Mouse (Mus musculus) hindbrain, embryonic 12.5 days (tissue): ENCODE data around the gene Ppm1l. TPM values are rescaled to one million over a fixed set of nuclear protein-coding genes. Genes with fewer than 3 reads are reported as not detected.

Source experiments
- ATAC-seq: fragments of 200-750 bp; cut with Nextera tagmentation; 2 replicates; pipeline ENCODE4 v1.8.0; 2017; ENCODE audit warnings: moderate TSS enrichment; ENCODE audit not compliant: low FRiP score
- H3K27ac ChIP-seq: fragments of 300-500 bp; sonication (generic); 2 replicates; pipeline ENCODE4 v1.5.1; 2016; ENCODE audit warnings: mild to moderate bottlenecking
- H3K27me3 ChIP-seq: fragments of 300-500 bp; sonication (generic); 2 replicates; pipeline ENCODE4 v1.6.1; 2016; ENCODE audit warnings: mild to moderate bottlenecking
- H3K36me3 ChIP-seq: fragments of 300-500 bp; sonication (generic); 2 replicates; pipeline ENCODE4 v1.6.1; 2016; ENCODE audit warnings: mild to moderate bottlenecking
- H3K4me1 ChIP-seq: fragments of 300-500 bp; sonication (generic); 2 replicates; pipeline ENCODE4 v1.6.1; 2016
- H3K4me2 ChIP-seq: fragments of 300-500 bp; sonication (generic); replicated peaks from 2 replicates; pipeline ENCODE4 v1.6.1; 2016; ENCODE audit warnings: mild to moderate bottlenecking
- H3K4me3 ChIP-seq: fragments of 300-500 bp; sonication (generic); 2 replicates; pipeline ENCODE4 v1.5.1; 2016; ENCODE audit warnings: mild to moderate bottlenecking
- H3K9ac ChIP-seq: fragments of 300-500 bp; sonication (generic); 2 replicates; pipeline ENCODE4 v1.6.1; 2016; ENCODE audit warnings: mild to moderate bottlenecking, moderate library complexity
- H3K9me3 ChIP-seq: fragments of 300-500 bp; sonication (generic); replicated peaks from 2 replicates; pipeline ENCODE4 v1.6.1; 2016; ENCODE audit warnings: mild to moderate bottlenecking
- WGBS: fragments of 180-500 bp; shearing (Covaris S2); methylation state at CpG from one replicate; pipeline ENCODE4 v1.1.7; 2016; 5-methylcytosine and 5-hydroxymethylcytosine counted together
- polyA plus RNA-seq: library from polyadenylated mRNA; unstranded; fragments of >200 nt; fragmentation: Nextera tagmentation; extraction: Ambion mirVana; gene quantifications from 2 replicates; pipeline ENCODE4 v1.2.1, GENCODE M21; 2016

Gene Ppm1l
- polyA plus RNA-seq, 1 experiment from 2014 or later: 23.3 TPM

- no peak overlapping the region for H3K9ac ChIP-seq
- no peak overlapping the region for H3K4me3 ChIP-seq
- H3K36me3 ChIP-seq: no peaks in the 10 kb centered on the region
- ATAC-seq: no peak
- WGBS: 80% methylated on average over 4 of the region's 4 CpGs
- peaks cover 11% of the 10 kb centered on the region for H3K4me1 ChIP-seq
- H3K4me2 ChIP-seq: no peak overlapping the region
- no peaks in the 10 kb centered on the region for H3K9me3 ChIP-seq
- H3K27ac ChIP-seq: no peak overlapping the region
- no peaks in the 10 kb centered on the region for H3K27me3 ChIP-seq
Observed at GRCm38 (mm10) chr3:69427259-69427658, 110.6 kb downstream of the Ppm1l start.

- Histone ChIP-seq H3K36me3 (no peaks in the 10 kb centered on the region), H3K9me3 (no peaks in the 10 kb centered on the region), H3K27ac (peak overlapping the region; percentile 23; the same call in 1 of the 2 replicates), H3K9ac (no peak overlapping the region), H3K4me1 (peaks cover 11% of the 10 kb centered on the region), H3K4me2 (no peak overlapping the region), H3K27me3 (no peaks in the 10 kb centered on the region), H3K4me3 (no peak overlapping the region)
- 30% methylated on average over 3 of the region's 3 CpGs for WGBS
- peak; percentile 61; the same call in 1 of the 2 replicates for ATAC-seq
Observed at GRCm38 (mm10) chr3:69428221-69428620, 111.6 kb downstream of the Ppm1l start.

- 83% methylated on average over 5 of the region's 5 CpGs for WGBS
- no peaks in the 10 kb centered on the region for H3K27me3 ChIP-seq
- H3K4me2 ChIP-seq: no peak overlapping the region
- no peak for ATAC-seq
- no peaks in the 10 kb centered on the region for H3K36me3 ChIP-seq
- H3K9ac ChIP-seq: no peak overlapping the region
- no peak overlapping the region for H3K4me3 ChIP-seq
- no peak overlapping the region for H3K27ac ChIP-seq
- peaks cover 17% of the 10 kb centered on the region for H3K4me1 ChIP-seq
- no peaks in the 10 kb centered on the region for H3K9me3 ChIP-seq
Observed at GRCm38 (mm10) chr3:69429319-69429718, 112.7 kb downstream of the Ppm1l start.

- WGBS: 81% methylated on average over 10 of the region's 10 CpGs
- Histone ChIP-seq H3K4me3 (no peak overlapping the region), H3K27me3 (no peaks in the 10 kb centered on the region), H3K27ac (no peak overlapping the region), H3K4me2 (no peak overlapping the region), H3K9ac (no peak overlapping the region), H3K9me3 (no peaks in the 10 kb centered on the region), H3K4me1 (peaks cover 9% of the 10 kb centered on the region; the same call in 1 of the 2 replicates), H3K36me3 (no peaks in the 10 kb centered on the region)
- ATAC-seq: no peak
Observed at GRCm38 (mm10) chr3:69433580-69433979, 116.9 kb downstream of the Ppm1l start.

- 86% methylated on average over 12 of the region's 12 CpGs for WGBS
- no peak for ATAC-seq
- peaks cover 6% of the 10 kb centered on the region; the same call in 1 of the 2 replicates for H3K4me1 ChIP-seq
- no peak overlapping the region for H3K4me3 ChIP-seq
- no peak overlapping the region for H3K9ac ChIP-seq
- no peak overlapping the region for H3K4me2 ChIP-seq
- no peaks in the 10 kb centered on the region for H3K27me3 ChIP-seq
- no peaks in the 10 kb centered on the region for H3K9me3 ChIP-seq
- H3K27ac ChIP-seq: no peak overlapping the region
- H3K36me3 ChIP-seq: no peaks in the 10 kb centered on the region
Observed at GRCm38 (mm10) chr3:69438773-69439514, 122.3 kb downstream of the Ppm1l start.

- no peaks in the 10 kb centered on the region for H3K9me3 ChIP-seq
- no peaks in the 10 kb centered on the region for H3K36me3 ChIP-seq
- no peak overlapping the region for H3K9ac ChIP-seq
- no peaks in the 10 kb centered on the region for H3K4me1 ChIP-seq
- H3K4me2 ChIP-seq: no peak overlapping the region
- no peak overlapping the region for H3K4me3 ChIP-seq
- no peak for ATAC-seq
- no peaks in the 10 kb centered on the region for H3K27me3 ChIP-seq
- no peak overlapping the region for H3K27ac ChIP-seq
- 71% methylated on average over 5 of the region's 5 CpGs for WGBS
Observed at GRCm38 (mm10) chr3:69440761-69441160, 124.1 kb downstream of the Ppm1l start.

GRCm38 (mm10) chr3:69446989-69447388, 130.3 kb downstream of the Ppm1l start:
- ATAC-seq: no peak
- Histone ChIP-seq H3K27ac (no peak overlapping the region), H3K36me3 (no peaks in the 10 kb centered on the region), H3K4me2 (no peak overlapping the region), H3K9me3 (no peaks in the 10 kb centered on the region), H3K4me3 (no peak overlapping the region), H3K4me1 (peaks cover 2% of the 10 kb centered on the region; the same call in 1 of the 2 replicates), H3K9ac (no peak overlapping the region), H3K27me3 (no peaks in the 10 kb centered on the region)
- 89% methylated on average over 5 of the region's 5 CpGs for WGBS

- Histone ChIP-seq H3K4me3 (no peak overlapping the region), H3K9me3 (no peaks in the 10 kb centered on the region), H3K27me3 (no peaks in the 10 kb centered on the region), H3K4me2 (no peak overlapping the region), H3K9ac (no peak overlapping the region), H3K27ac (no peak overlapping the region), H3K36me3 (no peaks in the 10 kb centered on the region), H3K4me1 (peaks cover 2% of the 10 kb centered on the region; the same call in 1 of the 2 replicates)
- no peak for ATAC-seq
- WGBS: 75% methylated on average over 3 of the region's 3 CpGs
Observed at GRCm38 (mm10) chr3:69449041-69449440, 132.4 kb downstream of the Ppm1l start.

GRCm38 (mm10) chr3:69454330-69454729, 137.7 kb downstream of the Ppm1l start:
- H3K27ac ChIP-seq: no peak overlapping the region
- WGBS: 77% methylated on average over 3 of the region's 3 CpGs
- H3K4me3 ChIP-seq: no peak overlapping the region
- H3K9ac ChIP-seq: no peak overlapping the region
- no peaks in the 10 kb centered on the region for H3K9me3 ChIP-seq
- no peak for ATAC-seq
- H3K36me3 ChIP-seq: no peaks in the 10 kb centered on the region
- no peaks in the 10 kb centered on the region for H3K4me1 ChIP-seq
- H3K27me3 ChIP-seq: no peaks in the 10 kb centered on the region
- H3K4me2 ChIP-seq: no peak overlapping the region

- no peak overlapping the region for H3K27ac ChIP-seq
- 94% methylated on average over 5 of the region's 5 CpGs for WGBS
- no peak for ATAC-seq
Observed at GRCm38 (mm10) chr3:69456071-69456470, 139.4 kb downstream of the Ppm1l start.

GRCm38 (mm10) chr3:69458756-69459155, 142.1 kb downstream of the Ppm1l start:
- Histone ChIP-seq H3K4me1 (no peaks in the 10 kb centered on the region; the same call in 1 of the 2 replicates), H3K27ac (no peak overlapping the region), H3K4me2 (no peak overlapping the region), H3K36me3 (no peaks in the 10 kb centered on the region), H3K9ac (no peak overlapping the region), H3K27me3 (no peaks in the 10 kb centered on the region), H3K4me3 (no peak overlapping the region), H3K9me3 (no peaks in the 10 kb centered on the region)
- 91% methylated on average over 6 of the region's 6 CpGs for WGBS
- no peak for ATAC-seq

More at GRCm38 (mm10) chr3:69456071-69456470, 139.4 kb downstream of the Ppm1l start:
- H3K9ac ChIP-seq: no peak overlapping the region
- H3K9me3 ChIP-seq: no peaks in the 10 kb centered on the region
- H3K27me3 ChIP-seq: no peaks in the 10 kb centered on the region
- H3K4me1 ChIP-seq: no peaks in the 10 kb centered on the region
- no peak overlapping the region for H3K4me2 ChIP-seq
- H3K36me3 ChIP-seq: no peaks in the 10 kb centered on the region
- no peak overlapping the region for H3K4me3 ChIP-seq

GRCm38 (mm10) chr3:69461956-69462355, 145.3 kb downstream of the Ppm1l start:
- no peak overlapping the region for H3K4me3 ChIP-seq
- H3K9me3 ChIP-seq: no peaks in the 10 kb centered on the region
- no peak for ATAC-seq
- no peaks in the 10 kb centered on the region for H3K27me3 ChIP-seq
- H3K9ac ChIP-seq: no peak overlapping the region
- H3K4me2 ChIP-seq: no peak overlapping the region
- no peak overlapping the region for H3K27ac ChIP-seq
- WGBS: 95% methylated on average over 1 of the region's 1 CpGs
- no peaks in the 10 kb centered on the region for H3K36me3 ChIP-seq
- no peaks in the 10 kb centered on the region; the same call in 1 of the 2 replicates for H3K4me1 ChIP-seq

- H3K36me3 ChIP-seq: no peaks in the 10 kb centered on the region
- no peak for ATAC-seq
Observed at GRCm38 (mm10) chr3:69465751-69466150, 149.1 kb downstream of the Ppm1l start.

More at GRCm38 (mm10) chr3:69465751-69466150, 149.1 kb downstream of the Ppm1l start:
- H3K4me3 ChIP-seq: no peak overlapping the region
- no peak overlapping the region for H3K27ac ChIP-seq
- H3K27me3 ChIP-seq: no peaks in the 10 kb centered on the region
- H3K9me3 ChIP-seq: no peaks in the 10 kb centered on the region
- no peak overlapping the region for H3K4me2 ChIP-seq
- WGBS: 95% methylated on average over 4 of the region's 4 CpGs
- no peak overlapping the region for H3K9ac ChIP-seq
- H3K4me1 ChIP-seq: peaks cover 18% of the 10 kb centered on the region
